Mouse (Mus musculus): ENCODE results near the gene H2-T23.
A peak's percentile ranks its signal among the peaks of the same experiment; 100 is the strongest.
"Not testable (repeated sequence)": the region's sequence is repeated elsewhere in the genome, so short reads cannot be mapped to it uniquely, and the experiment has no call there.

H2-T23 gene

DNA sequence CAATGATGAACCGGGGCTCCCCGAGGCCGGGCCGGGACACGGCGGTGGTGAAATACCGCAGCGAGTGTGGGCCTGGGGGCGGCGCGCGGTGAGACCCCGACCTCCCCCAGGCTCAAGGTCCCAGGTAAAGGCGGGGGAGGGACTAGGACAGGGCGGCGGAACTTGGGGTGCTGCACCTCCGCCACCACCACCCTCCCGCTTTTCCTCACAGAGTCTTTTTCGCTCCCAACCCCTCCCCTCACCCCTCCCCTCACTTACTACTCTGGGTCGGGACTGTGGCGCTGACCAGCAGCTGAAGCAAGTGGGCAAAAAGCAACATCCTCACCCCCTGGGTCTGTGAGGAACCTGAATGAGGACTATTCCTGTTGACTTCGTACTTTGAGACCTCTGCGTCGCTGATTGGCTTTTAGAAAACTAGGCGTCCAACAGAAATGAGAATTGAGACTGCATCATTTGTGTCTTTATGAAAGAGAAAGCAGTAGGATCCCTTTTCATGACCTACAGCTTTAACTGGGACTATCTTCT, at the start of gene H2-T23:
H2-T23 (minus strand) TSS at position 505 of the 525 bp plus-strand sequence.
- DNase-seq (ENCODE audit: low spot score), result peak; percentile 62

DNA sequence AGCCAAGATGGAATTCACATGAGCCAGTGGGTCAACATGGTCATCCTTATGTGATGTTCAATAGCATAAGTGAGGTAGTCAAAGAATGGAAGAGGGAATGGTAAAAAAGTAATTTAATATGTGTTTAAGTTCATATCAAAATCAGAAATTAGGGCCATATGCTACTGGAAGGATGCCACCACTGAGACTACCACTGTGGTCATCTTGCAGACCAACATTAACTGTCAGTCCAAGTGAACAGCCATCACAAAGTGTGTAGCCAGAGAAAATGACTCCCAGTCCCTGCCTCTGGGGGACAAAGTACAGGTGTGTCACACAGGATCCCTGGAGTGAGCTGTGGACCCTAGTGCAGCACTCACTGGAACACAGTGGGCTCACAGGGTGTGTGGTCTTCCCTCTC, 49.2 kb upstream of the H2-T23 start:
- not testable (repeated sequence) for DNase-seq (ENCODE audit: low spot score)

DNA sequence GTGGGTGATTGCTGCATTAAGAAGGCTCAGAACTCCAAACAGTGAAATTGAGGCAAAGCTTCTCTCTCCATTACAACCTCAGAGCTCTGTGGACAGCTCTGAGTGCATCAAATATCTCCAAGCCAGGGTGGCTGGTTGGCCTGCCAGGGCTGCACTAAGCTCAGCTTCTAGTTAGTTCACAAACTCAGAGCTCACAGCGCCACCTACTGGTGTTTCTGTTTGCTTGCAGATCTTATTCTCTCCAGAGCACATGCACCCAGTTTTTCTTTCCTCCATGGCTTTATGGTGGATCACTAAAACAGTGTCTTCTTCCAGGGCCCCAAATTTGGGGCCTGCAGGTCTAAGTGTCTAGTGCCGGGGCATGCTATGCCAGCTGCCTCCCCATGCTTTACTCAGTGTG, 28.2 kb upstream of the H2-T23 start:
- peak; percentile 32 for DNase-seq (ENCODE audit: low spot score)

DNA sequence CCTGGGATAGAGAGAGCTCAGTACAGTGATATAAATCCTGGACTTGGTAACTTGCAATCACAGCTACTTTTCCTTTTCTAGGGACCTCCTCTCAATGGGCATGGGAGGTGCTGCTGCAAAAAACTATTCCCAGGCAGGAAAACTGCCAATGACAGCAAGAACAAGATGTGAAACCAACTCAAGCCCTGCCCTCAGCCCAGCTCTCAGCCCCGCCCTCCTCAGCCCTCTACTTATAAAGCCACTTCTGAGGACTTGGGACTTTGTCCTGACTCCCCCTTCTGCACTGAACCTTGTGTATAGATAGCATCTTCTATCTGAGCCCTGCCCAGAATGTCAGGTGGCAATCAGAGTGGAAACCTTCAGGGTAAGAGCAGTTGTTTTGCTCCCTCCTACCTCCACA, 25.7 kb upstream of the H2-T23 start, which contains the start of gene Gm11127:
Gm11127 (minus strand) TSS at position 10 of the 400 bp plus-strand sequence.
- peak; percentile 36 for DNase-seq (ENCODE audit: low spot score)

DNA sequence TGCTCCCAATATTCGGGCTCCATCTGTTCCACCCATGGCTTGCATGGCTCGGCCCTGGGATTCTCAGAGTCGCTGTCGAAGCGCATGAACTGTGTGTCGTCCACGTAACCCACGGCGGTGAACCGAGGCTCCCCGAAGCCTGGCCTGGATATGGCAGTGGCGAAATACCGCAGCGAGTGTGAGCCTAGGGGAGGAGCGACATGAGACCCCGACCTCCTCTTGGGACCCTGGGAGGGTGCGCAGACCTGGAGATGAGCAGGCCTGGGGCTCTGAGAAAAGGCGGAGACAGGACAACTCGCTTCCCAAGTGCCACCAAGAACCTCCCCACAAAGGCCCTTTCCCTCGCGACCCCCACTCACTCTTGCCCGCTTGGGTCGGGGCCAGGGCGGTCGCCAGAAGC, 25.3 kb upstream of the H2-T23 start:
- not testable (repeated sequence) for DNase-seq (ENCODE audit: low spot score)

DNA sequence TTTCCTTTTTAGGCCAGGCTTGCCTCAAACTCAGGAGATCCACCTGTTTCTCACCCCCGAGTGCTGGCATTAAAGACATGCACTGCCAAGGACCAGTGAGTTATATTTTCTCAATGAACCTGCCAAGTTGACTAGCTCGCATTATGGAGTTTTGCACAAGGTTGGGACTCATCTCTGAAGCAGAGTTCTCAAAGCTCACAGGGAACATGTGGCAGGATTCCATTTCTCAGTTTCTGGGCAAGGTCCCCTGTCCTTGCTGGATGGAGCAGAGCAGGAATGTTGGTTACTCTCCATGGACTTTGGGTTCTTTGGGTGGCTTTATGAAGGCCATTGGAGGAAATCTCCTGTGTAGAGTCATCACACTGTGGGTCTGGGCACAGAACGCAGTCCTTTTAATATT, 10.6 kb upstream of the H2-T23 start:
- DNase-seq (ENCODE audit: low spot score), result no peak

DNA sequence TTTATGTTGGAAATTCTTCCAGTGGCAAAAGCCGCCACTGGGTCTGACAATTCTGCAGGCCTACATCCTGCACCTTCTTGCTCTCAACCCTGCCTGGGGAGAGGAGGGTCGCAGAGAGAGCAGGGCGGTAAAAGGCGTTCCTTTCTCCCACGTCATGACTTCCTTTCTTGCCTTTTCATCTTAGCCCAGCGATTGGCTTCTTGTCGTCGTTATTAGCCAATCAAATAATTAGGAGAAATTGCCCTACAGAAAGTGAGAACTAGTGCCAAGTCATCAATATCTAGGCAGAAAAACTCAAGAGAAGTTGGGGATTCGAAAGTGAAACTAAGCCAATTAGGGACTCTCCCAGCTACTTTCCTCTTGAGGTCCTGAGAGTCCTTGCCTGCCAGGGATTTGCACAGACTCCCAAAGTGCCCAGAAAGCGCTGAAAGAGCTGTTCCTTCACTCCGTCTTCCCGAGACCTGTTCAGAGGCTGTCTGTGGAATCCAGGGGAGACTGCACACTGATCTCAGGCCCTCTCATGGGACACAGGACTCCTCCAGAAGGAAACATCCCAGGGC, 10.0 kb upstream of the H2-T23 start, which contains the start of the genes H2-T22 and Gm6034:
H2-T22 (minus strand) TSS at position 138 of the 560 bp plus-strand sequence.
Gm6034 (plus strand) TSS at position 352 of the 560 bp plus-strand sequence.
- DNase-seq (ENCODE audit: low spot score), result peak; percentile 63

DNA sequence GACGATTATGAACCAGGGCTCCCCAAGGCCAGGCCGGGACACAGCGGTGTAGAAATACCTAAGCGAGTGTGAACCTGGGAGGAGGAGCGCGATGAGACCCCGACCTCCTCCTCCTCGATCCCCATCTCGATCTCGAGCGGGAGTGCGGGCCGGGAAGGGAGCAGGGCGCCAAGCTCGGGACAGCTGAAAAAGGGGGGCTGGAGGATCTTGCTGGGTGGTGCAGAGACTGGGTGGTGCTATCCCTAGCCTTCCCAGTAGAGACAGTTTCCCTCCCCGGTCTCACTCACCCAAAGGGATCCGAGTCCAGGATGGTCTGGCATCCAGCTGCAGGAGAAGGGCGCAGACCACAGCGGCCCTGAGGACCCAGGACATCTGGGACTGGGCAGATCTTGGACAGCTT, 9.4 kb upstream of the H2-T23 start:
- DNase-seq (ENCODE audit: low spot score), result not testable (repeated sequence)

DNA sequence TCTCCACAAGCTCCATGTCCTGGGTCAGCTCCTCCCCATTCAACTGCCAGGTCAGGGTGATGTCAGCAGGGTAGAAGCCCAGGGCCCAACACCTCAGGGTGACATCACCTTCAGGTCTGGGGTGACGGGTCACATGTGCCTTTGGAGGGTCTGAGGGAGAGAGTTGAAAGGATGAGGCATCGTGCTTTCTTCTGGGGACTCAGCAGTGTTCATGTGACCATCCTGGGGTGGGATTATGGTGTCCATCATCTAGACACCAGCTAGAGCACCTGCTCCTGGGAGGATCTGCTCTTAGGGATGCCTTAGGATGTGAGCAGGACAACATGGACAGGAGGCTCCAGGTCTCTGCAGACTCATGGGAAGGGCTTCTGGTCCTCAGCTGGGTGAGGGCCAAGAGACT, 7.9 kb upstream of the H2-T23 start:
- DNase-seq (ENCODE audit: low spot score), result not testable (repeated sequence)

DNA sequence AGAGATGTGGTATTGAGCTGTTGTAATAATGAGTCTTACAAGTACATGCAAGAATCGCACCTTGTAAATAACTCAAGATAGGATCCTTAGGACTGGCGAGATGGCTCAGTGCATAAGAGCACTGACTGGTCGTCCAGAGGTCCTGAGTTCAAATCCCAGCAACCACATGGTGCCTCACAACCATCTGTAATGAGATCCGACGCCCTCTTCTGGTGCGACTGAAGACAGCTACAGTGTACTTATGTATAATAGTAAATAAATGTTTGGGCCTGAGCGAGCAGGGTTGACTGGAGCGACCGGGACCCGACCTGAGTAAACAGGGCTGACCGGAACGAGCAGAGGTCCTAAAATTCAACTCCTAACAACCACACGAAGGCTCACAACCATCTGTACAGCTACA, 3.5 kb upstream of the H2-T23 start:
- not testable (repeated sequence) for DNase-seq (ENCODE audit: low spot score)

DNA sequence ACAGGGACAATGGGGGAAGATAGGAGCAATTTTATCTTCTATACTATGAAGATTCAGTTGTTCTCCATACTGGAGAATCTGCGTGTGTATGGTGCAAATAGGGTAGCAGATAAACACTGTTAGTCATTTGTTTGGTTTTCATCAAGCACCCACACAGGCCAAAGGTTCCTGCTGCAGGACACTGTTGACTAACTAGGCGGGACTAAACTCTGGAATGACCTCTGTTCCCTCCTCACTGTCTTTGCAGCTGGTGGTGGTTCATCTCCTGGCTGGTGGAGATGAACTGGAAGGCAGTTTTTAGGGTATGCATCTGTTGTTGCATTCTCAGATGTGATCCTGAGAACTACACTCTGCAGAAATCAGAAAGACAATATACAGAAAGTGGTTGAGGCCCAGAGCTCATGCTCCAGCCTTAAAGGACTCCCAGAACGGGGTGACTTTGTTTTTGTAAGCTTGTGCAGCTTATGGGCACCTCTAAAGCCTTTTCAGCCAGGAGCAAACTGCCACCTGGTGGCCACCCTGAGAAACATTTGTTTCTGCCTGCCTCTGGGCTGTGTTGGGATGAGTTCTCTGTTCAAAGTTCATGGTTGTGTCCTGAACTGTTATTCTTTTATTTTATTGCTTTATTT, 2.5 kb upstream of the H2-T23 start:
- DNase-seq (ENCODE audit: low spot score), result peak; percentile 72

DNA sequence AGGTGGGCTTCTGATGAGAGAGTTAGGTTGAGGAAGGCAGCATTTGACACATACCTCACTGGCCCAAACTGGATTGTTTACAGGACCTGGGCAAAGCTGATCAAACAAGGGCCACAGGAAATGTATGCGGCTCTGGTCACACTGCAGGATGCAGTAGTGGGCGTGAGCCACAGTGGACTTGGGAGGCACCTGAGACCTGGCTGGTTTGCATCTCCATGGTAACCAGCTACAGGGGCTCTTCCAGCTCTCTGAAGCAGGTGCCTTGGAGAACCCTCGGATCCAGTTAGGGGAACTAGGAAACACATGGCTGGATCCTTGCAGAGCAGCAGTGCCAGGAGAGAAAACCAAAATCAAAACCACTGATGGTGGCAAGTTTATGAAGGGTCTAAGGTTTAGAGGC, 1.9 kb upstream of the H2-T23 start:
- not testable (repeated sequence) for DNase-seq (ENCODE audit: low spot score)

DNA sequence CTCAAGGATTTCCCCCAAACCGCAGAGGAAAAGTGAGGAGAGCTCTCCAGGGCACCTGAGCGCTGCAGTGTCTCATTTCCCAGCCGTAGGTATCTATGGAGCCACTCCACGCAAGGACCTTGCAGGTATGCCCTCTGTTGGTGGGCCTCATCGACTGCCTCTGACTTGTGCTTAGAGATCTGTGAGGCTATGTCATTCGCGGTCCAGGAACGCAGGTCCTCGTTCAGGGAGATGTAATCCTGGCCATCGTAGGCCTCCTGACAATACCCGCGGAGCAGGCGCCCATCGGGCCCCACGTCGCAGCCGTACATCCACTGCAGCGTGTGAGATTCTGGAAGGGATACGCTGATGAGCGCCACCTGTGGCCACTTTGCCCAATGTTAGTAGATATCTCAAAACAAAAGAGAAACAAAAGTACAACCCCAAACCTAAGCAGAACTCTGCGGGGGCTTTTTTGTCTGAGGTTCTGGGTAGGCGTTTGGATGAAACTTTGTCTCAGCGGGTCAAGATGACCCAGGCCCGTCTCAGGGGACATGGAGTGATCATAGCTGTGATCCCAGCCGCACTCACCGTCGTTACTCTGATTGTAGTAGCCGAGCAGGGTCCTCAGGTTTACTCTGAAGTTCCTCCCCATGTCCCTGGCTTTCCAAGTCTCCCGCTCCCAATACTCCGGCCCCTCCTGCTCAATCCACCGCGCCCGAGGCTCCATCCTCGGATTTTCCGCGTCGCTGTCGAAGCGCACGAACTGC, 898 bp downstream of the H2-T23 start:
- not testable (repeated sequence) for DNase-seq (ENCODE audit: low spot score)

DNA sequence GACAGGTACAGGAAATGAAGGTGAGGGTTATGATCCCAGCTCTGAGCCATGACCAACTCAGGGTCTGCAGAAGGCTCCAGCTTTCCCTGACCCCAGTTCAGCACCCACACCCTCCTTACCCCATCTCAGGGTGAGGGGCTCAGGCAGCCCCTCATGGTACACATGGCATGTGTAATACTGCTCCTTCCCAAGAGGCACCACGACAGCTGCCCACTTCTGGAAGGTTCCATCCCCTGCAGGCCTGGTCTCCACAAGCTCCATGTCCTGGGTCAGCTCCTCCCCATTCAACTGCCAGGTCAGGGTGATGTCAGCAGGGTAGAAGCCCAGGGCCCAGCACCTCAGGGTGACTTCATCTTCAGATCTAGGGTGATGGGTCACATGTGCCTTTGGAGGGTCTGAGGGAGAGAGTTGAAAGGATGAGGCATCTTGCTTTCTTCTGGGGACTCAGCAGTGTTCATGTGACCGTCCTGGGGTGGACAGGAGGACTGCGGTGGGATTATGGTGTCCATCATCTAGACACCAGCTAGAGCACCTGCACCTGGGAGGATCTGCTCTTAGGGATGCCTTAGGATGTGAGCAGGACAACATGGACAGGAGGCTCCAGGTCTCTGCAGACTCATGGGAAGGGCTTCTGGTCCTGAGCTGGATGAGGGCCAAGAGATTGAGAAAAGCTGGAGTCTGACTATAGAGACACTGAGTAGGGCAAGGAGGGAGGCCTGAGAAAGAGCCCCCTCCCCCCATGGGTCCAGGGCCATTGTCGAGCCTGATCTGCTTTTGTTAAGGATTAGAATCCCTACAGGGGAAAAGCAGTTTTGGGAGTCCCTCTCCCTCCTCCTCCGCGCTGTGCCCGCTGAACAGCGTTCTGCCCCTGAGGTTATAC, 1.7 kb downstream of the H2-T23 start:
- DNase-seq (ENCODE audit: low spot score), result not testable (repeated sequence)

DNA sequence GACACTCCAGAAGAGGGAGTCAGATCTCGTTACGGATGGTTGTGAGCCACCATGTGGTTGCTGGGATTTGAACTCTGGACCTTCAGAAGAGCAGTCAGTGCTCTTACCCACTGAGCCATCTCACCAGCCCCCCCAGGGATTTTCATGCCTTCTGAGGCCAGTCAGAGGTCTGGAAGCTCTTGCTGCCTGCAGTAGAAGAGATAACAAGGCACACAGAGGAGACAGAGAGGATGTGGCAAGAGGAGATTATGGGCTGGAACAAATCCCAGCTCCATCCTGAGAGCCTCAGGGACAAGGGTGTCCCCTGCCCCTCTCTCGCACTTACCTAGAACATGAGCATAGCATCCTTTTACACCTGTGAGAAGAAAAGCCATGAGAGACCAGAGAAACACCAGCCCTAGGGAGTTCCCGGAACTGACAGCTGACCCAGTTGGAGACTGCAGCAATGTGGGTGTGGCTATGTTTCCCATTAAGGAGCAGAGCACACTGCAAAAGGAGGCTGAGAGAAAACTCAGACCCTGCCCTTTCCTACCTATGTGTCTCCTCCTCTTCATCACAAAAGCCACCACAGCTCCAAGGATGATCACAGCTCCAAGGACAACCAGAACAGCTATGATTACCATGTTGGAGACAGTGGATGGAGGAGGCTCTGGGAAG, 2.5 kb downstream of the H2-T23 start:
- not testable (repeated sequence) for DNase-seq (ENCODE audit: low spot score)

DNA sequence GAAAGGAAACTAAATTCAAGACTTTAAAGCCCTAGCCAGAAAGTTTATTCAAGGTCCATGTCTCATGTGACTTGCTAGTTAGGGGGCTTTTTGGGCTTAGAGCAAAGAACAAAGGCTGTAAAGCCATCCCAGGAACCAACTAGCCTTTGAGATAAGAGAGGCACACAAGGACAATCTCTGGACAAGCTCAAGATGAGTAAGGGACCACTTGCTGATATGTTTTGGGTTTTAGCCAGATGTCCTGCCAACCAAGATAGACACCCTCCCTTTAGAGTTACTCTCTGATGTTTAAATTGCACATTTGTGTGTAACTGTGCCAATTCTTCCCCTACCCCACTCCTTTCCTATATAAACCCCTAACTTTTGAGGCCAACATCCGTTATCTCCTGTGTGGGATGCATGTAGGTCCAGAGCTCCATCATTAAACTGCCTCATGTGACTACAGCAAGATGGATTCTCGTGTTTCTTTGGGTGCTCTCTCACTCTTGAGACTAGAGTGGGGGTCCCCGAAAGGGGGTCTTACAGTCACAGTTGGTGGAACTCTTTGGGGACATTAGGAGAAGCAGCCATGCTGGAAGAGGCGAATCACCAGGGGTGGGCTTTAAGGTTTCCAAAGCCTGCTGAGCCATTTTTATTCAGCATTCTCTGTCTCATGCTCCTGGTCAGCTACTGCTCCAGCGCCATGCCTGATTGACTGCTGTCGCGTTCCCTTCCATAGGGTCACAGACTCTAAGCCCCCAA, 3.6 kb downstream of the H2-T23 start:
- no peak for DNase-seq (ENCODE audit: low spot score)

DNA sequence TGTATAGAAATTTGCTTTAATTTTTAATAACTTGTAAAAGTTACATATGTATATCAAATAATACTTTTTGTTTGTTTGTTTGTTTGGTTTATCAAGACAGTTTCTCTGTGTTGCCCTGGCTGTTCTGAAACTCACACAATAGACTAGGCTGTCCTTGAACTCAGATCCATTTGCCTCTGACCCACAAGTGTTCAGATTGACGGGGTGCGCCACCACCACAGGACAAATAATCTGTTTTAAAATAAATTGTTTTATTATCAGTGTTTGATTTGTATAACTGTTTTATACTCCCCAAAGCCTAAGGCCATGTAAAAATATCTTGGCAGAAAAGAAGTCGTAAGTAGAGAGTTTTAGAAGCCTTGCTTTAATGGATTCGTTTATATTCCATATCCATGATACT, 5.0 kb downstream of the H2-T23 start:
- DNase-seq (ENCODE audit: low spot score), result no peak

DNA sequence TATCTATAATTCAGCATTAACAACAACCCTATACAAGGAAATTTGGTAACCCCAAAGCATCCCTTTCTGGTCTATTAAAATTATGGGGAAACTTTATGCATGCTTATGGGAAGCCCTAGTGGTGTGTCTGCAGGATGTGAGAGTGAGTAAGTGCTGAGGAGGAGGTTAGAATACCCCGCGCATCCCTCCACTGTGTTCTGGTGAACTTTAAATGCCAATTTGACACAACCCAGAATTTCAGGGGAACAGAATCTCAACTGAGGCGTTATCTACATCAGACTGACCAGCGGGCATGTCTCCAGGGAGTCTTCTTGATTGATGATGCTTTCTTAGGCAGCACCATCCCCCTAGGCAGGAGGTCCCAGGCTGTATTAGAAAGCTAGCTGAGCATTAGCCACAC, 6.8 kb downstream of the H2-T23 start:
- no peak for DNase-seq (ENCODE audit: low spot score)

DNA sequence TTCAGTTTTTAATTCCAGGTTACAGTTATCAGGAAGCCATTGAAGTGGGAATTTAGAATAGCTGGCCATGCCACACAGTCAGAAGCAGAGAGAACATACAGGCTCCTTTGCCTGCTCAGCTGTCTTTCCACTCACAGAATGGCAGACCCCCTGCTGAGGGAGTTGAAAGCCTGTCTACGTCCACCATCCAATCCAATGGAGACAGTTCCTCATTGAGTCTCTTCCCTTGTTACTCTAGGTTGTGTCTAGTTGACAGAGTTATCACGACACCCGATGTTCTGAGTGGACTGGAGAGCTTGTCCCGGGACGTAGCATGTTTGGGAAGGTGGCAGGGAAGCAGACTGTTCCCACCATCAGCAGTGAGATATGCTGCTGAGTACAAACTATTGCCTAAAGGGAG, 7.5 kb downstream of the H2-T23 start:
- DNase-seq (ENCODE audit: low spot score), result no peak
